Mouse (Mus musculus): ENCODE measurements around the gene Sp1.

- no peak for TF ChIP-seq CTCF (IDR thresholded peaks at IDR 0.05; ENCODE audit: extremely low read depth, insufficient read length, insufficient replicate concordance, low read depth, low read length)
- no peak for TF ChIP-seq POLR2A (IDR thresholded peaks at IDR 0.05; ENCODE audit: low read depth, low read length)
These were observed 45.0 kb downstream of the Sp1 start for GRCm38 (mm10) chr15:102450928-102451327.
